Mouse (Mus musculus) cerebellum, adult 18-20 months (tissue): ENCODE data around the gene Clec11a.

ENCODE experiments used
- DNase-seq, 2 experiments: peaks; one replicate each; pipeline ENCODE4 v3.0.0; 2021

Gene Clec11a

DNA sequence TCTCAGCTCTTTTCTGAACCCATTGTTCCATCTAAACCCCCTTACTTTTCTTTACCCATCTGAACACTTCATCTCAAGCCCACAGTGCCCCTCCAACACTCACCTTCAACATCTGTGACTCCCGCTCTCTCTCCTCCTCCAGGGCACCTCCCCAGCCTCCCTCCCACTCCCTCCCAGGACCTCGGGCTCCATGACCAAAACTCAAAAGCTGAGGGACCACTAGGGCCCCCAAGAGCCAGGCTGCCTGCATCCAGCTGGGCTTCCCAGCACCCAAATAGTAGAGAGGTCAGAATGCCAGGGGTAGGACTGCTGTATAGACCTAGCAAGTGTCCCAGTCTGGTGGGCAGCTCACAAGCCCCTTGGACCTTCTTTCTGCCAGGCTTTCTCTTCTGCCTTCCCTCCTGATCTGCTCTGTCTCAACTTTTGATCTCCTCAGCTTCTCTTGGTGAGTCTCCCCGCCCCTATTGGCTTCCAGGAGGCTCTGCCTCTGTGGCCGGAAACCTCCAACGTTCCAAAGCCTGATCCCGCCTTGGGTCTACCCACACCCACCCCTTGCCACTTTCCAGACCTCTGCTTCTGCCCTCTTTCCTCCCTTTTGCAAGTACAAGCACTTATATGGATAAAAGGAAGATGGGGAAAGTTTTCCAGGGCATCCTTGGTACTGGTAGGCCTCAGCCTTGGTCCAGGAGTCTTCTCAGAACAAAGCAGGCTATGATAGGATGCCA lies at the start of gene Clec11a:
Gene Clec11a, minus strand, starts transcription at position 387 of the 725 bp plus-strand sequence.
- DNase-seq: no peak

GRCm38 (mm10) chr7:44355411-44355810 lies 48.7 kb upstream of the Clec11a start:
- no peak for DNase-seq

DNA sequence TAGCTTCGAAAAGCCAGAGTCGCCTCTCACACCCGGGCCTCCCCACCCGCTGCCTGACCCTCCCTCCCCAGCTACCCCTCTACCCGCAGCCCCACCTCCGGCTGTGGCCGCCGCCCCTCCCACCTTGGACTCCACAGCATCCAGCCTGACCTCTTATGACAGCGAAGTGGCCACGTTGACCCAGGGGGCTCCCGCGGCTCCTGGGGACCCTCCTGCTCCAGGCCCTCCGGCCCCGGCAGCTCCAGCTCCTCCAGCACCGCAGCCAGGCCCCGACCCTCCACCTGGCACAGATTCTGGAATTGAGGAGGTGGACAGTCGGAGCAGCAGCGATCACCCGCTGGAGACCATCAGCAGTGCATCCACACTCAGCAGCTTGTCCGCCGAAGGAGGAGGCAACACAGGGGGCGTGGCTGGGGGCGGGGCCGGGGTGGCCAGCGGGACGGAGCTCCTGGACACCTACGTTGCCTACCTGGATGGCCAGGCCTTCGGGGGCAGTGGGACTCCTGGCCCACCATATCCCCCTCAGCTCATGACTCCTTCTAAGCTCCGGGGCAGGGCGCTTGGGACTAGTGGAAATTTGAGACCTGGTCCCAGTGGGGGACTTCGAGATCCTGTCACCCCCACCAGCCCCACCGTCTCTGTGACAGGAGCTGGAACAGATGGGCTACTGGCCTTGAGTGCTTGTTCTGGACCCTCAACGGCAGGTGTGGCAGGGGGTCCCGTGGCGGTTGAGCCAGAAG lies 47.1 kb upstream of the Clec11a start:
- no peak for DNase-seq

DNA sequence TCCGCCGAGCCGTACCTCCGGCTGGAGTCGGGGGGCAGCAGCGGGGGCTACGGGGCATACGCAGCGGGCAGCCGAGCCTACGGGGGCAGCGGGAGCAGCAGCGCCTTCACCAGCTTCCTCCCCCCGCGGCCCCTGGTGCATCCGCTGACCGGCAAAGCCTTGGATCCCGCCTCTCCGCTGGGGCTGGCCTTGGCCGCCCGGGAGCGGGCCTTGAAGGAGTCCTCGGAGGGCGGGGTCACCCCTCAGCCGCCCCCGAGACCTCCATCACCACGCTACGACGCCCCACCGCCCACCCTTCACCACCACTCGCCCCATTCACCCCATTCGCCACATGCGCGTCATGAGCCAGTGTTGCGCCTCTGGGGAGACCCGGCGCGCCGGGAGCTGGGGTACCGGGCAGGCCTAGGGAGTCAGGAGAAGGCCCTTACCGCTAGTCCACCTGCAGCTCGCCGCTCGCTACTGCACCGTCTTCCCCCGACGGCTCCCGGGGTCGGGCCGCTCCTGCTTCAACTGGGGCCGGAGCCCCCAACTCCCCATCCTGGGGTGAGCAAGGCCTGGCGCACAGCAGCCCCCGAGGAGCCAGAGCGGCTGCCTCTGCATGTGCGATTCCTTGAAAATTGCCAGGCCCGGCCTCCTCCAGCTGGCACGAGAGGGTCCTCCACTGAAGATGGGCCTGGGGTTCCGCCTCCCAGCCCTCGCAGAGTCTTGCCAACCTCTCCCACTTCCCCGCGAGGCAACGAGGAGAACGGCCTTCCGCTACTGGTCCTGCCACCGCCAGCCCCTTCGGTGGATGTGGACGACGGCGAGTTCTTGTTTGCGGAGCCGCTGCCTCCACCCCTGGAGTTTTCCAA lies 46.3 kb upstream of the Clec11a start:
- no peak for DNase-seq

DNA sequence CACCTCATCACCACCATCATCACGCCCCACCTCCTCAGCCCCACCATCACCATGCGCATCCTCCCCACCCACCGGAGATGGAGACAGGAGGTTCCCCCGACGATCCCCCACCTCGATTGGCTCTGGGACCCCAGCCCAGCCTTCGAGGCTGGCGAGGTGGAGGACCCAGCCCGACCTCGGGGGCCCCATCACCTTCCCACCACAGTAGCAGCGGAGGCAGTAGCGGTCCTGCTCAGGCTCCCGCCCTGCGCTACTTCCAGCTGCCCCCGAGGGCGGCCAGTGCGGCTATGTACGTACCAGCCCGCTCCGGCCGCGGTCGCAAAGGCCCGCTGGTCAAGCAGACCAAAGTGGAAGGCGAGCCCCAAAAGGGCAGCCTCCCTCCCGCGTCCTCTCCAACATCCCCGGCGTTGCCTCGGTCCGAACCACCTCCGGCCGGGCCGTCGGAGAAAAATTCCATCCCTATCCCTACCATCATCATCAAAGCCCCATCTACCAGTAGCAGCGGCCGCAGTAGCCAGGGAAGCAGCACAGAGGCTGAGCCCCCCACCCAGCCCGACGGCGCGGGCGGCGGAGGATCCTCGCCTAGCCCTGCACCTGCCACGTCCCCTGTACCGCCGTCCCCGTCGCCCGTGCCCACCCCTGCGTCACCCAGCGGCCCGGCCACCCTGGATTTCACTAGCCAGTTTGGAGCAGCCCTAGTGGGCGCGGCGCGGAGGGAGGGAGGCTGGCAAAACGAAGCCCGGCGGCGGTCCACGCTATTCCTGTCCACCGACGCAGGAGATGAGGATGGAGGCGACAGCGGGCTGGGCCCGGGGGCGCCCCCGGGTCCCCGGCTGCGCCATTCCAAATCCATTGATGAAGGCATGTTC lies 45.4 kb upstream of the Clec11a start:
- peak in 1 of 2 experiments; percentile 40 for DNase-seq

- peak; percentile 82 to 83 for DNase-seq
Measured at GRCm38 (mm10) chr7:44350957-44351711, 44.4 kb upstream of the Clec11a start.

- DNase-seq: no peak
Measured at GRCm38 (mm10) chr7:44349043-44349442, 42.3 kb upstream of the Clec11a start.

DNA sequence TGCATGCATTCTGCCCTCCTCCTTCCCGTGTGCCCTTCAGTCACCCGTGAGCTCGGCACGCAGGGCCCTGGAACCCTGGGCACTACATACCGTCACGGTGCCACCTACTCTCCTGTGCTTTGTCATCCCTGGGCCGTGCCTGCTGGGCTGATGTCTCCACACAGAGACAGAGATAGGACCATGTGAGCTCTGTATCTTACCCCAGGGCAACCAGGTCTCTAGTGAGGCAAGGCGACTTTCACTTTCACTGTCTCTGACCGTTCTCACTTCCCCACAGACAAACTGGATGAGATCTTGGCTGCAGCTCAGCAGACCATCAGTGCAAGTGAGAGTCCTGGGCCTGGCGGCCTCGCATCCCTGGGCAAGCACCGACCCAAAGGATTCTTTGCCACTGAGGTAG lies 37.9 kb upstream of the Clec11a start:
- no peak for DNase-seq

- DNase-seq: no peak
Measured at GRCm38 (mm10) chr7:44343459-44344015, 36.8 kb upstream of the Clec11a start.

GRCm38 (mm10) chr7:44341714-44342113 lies 35.0 kb upstream of the Clec11a start:
- DNase-seq: no peak

DNA sequence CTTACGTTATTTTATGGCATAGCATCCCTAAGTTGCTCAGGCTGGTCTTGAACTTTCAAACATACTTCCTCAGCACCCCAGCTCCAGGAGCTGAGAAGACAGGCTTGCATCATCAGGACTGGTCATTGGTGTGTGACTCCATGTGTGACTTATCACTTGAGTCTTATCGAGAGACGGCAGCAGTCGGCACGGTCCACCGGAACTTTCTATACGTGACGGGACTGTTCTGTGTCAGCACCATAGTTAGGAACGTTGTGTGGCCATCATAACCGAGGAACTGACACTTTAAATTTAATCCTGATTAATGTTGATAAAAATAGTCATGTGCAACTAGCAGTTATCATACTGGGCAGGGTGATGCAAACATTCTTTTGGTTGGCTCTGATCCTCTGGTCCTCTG lies 34.4 kb upstream of the Clec11a start:
- no peak for DNase-seq

DNA sequence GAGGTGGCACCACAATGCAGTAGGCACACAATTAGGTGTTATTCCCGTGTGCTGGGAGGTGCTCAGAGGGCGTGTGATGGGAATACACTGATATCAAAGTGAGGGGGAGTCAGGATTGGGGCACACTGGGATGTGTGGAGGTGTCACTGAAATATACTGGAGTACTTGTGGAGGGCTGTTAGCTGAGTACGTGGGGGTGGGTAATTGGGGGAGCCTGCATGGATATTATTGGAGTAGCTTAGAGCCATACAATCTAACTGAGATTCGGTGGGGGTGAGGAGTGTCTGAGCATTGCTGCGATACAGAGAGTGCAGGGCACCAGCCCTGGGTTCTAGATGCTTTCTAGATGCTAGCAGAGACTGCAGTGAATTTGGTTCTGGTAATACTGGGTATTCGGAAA lies 33.5 kb upstream of the Clec11a start:
- no peak for DNase-seq

GRCm38 (mm10) chr7:44337121-44337849 lies 30.6 kb upstream of the Clec11a start:
- DNase-seq: peak; percentile 33 to 44

- DNase-seq: peak; percentile 71 to 73
Measured at GRCm38 (mm10) chr7:44336046-44337021, 29.6 kb upstream of the Clec11a start.

GRCm38 (mm10) chr7:44335031-44335878 lies 28.6 kb upstream of the Clec11a start:
- peak; percentile 79 to 80 for DNase-seq

DNA sequence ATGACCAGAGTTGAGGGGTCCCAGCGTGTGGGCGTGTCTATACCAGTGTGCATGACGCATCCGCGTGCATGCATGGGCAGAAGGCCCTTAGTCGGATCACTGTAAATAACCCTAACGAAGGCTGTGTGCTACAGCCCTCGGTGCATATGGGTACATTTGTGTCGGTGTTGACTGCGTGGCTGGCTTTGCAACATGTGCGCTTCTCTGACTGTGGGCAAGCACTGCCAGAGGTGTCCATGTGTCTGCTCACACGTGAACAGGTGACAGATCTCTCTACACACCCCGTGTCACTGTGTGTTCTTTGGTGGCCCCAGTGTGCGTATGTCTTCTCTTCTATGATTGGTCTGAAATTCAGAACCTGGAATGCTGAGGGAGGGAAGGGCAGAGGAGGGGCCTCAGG lies 27.4 kb upstream of the Clec11a start:
- DNase-seq: no peak

DNA sequence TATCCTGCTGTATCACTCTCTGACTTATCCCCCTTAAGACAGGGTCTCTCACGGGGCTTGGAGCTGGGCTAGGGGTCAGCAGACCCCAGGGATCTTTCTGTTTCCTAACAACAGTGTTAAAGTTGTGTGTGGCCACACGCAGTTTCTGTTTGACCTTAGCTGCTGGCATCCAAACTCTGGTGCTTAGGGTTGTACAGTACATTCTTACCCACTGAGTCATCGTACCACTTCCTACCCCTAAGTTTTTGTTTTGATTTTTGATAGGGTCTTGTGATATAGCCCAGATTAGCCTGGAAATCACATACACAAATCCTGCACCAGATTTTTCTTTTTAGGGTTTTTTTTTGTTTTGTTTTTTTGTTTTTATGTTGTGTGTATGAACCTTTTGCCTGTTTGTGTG lies 25.6 kb upstream of the Clec11a start:
- no peak for DNase-seq

DNA sequence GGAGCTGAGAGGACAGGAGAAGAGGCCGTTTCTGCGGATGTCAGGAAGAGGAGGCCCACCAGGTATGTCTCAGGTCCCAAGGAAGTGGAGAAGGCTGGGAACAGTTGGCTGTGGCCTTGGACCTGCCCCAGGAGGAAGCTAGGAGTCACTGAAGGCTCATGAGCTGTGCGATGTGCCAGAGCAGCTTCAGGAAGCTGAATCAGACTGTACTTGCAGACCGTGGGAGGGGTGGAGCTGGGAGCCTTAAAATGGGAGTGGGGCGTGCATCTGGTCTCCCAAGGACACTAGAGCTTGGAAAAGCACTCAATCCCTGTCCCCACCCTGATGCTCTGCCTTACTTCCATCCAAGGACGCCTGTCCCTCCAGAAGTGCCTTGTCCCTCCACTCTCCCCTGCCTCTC lies 19.9 kb upstream of the Clec11a start:
- DNase-seq: no peak
